Mouse (Mus musculus): Measurements from ENCODE around the gene Fam50b. TPM values are rescaled to one million over a fixed set of nuclear protein-coding genes. Genes with fewer than 3 reads are reported as not detected.

Gene Fam50b
- polyA plus RNA-seq, 1 experiment from 2014 or later, result not detected

GRCm38 (mm10) chr13:34704835-34705234, 29.8 kb upstream of the Fam50b start:
- H3K27me3 ChIP-seq (ENCODE audit: control insufficient read depth, insufficient read depth, low read length), result no peaks in the 10 kb centered on the region
- no peak for ATAC-seq (ENCODE audit: low FRiP score)
- H3K36me3 ChIP-seq (ENCODE audit: control insufficient read depth, insufficient read depth, low read length), result no peaks in the 10 kb centered on the region
- no peak overlapping the region for H3K27ac ChIP-seq (ENCODE audit: low read depth, low read length)
- H3K4me3 ChIP-seq (ENCODE audit: low read depth, low read length), result no peak overlapping the region
- DNase-seq (ENCODE audit: low spot score, missing footprints), result no peak
- H3K9me3 ChIP-seq (ENCODE audit: control insufficient read depth, low read length), result no peaks in the 10 kb centered on the region
- H3K4me1 ChIP-seq (ENCODE audit: control insufficient read depth, insufficient read depth, low read length), result no peaks in the 10 kb centered on the region
- 30% methylated on average over 3 of the region's 3 CpGs for WGBS
- H3K9ac ChIP-seq (ENCODE audit: low read length), result no peak overlapping the region
- H3K4me2 ChIP-seq, result no peak overlapping the region

GRCm38 (mm10) chr13:34708955-34709354, 25.7 kb upstream of the Fam50b start:
- Histone ChIP-seq H3K27ac (ENCODE audit: low read depth, low read length) (no peak overlapping the region), H3K9ac (ENCODE audit: low read length) (no peak overlapping the region), H3K27me3 (ENCODE audit: control insufficient read depth, insufficient read depth, low read length) (no peaks in the 10 kb centered on the region), H3K9me3 (ENCODE audit: control insufficient read depth, low read length) (no peaks in the 10 kb centered on the region), H3K36me3 (ENCODE audit: control insufficient read depth, insufficient read depth, low read length) (no peaks in the 10 kb centered on the region), H3K4me1 (ENCODE audit: control insufficient read depth, insufficient read depth, low read length) (no peaks in the 10 kb centered on the region), H3K4me2 (no peak overlapping the region), H3K4me3 (ENCODE audit: low read depth, low read length) (no peak overlapping the region)
- 79% methylated on average over 3 of the region's 3 CpGs for WGBS
- no peak for ATAC-seq (ENCODE audit: low FRiP score)
- no peak for DNase-seq (ENCODE audit: low spot score, missing footprints)

DNA sequence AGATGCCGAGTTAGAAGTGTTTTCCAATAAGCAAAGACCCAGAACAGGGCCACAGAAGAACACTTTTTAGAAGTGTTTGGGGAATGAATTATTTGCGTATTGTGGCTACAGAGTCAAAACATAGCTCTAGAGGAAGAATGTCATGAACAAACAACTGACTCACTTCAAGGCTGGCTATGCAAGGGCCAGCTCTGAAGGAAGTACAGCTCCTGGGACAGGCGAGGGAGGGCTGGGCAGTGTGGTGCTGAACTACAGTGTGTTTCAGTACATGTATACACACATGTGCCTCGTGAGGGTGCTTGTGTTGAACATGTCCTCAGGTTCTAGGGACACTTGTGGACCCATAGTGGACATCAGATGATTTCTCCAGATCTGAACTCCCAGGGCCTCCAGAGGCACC, 25.1 kb upstream of the Fam50b start:
- H3K9ac ChIP-seq (ENCODE audit: low read length), result no peak overlapping the region
- H3K27me3 ChIP-seq (ENCODE audit: control insufficient read depth, insufficient read depth, low read length), result no peaks in the 10 kb centered on the region
- no peaks in the 10 kb centered on the region for H3K4me1 ChIP-seq (ENCODE audit: control insufficient read depth, insufficient read depth, low read length)
- ATAC-seq (ENCODE audit: low FRiP score) (no peak), DNase-seq (ENCODE audit: low spot score, missing footprints) (no peak)
- H3K4me2 ChIP-seq, result no peak overlapping the region
- no peak overlapping the region for H3K27ac ChIP-seq (ENCODE audit: low read depth, low read length)
- H3K4me3 ChIP-seq (ENCODE audit: low read depth, low read length), result no peak overlapping the region
- WGBS, result 86% methylated on average over 4 of the region's 4 CpGs
- H3K9me3 ChIP-seq (ENCODE audit: control insufficient read depth, low read length), result no peaks in the 10 kb centered on the region
- H3K36me3 ChIP-seq (ENCODE audit: control insufficient read depth, insufficient read depth, low read length), result no peaks in the 10 kb centered on the region

DNA sequence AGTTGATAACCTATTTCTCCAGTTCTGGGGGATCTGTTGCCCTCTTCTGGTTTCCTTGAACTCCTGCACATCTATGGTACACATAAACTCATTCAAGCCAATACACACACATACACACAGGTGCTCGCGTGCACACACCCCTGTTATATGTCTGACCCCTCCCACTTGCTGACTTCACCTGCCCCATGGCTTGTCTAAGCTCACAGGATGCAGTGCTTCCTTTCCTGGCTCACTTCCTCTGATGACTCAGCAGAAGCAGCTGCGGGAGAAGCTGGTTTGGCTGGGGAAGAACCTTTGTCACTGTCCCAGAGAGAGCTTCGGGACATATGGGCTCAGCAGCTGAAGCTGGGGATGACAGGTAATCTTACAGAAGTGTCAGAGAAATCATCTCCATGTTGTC, 23.2 kb upstream of the Fam50b start:
- H3K27ac ChIP-seq (ENCODE audit: low read depth, low read length), result no peak overlapping the region
- H3K36me3 ChIP-seq (ENCODE audit: control insufficient read depth, insufficient read depth, low read length), result no peaks in the 10 kb centered on the region
- WGBS, result 88% methylated on average over 4 of the region's 4 CpGs
- no peak overlapping the region for H3K4me3 ChIP-seq (ENCODE audit: low read depth, low read length)
- H3K4me2 ChIP-seq, result no peak overlapping the region
- no peak for DNase-seq (ENCODE audit: low spot score, missing footprints)
- ATAC-seq (ENCODE audit: low FRiP score), result no peak
- H3K9ac ChIP-seq (ENCODE audit: low read length), result no peak overlapping the region
- H3K4me1 ChIP-seq (ENCODE audit: control insufficient read depth, insufficient read depth, low read length), result peaks cover 7% of the 10 kb centered on the region; the same call in 1 of the 2 replicates
- no peaks in the 10 kb centered on the region for H3K9me3 ChIP-seq (ENCODE audit: control insufficient read depth, low read length)
- no peaks in the 10 kb centered on the region for H3K27me3 ChIP-seq (ENCODE audit: control insufficient read depth, insufficient read depth, low read length)

- no peak overlapping the region for H3K4me2 ChIP-seq
- H3K4me1 ChIP-seq (ENCODE audit: control insufficient read depth, insufficient read depth, low read length), result peaks cover 7% of the 10 kb centered on the region; the same call in 1 of the 2 replicates
- WGBS, result 64% methylated on average over 1 of the region's 1 CpGs
- no peaks in the 10 kb centered on the region for H3K36me3 ChIP-seq (ENCODE audit: control insufficient read depth, insufficient read depth, low read length)
- H3K9me3 ChIP-seq (ENCODE audit: control insufficient read depth, low read length), result no peaks in the 10 kb centered on the region
- H3K27me3 ChIP-seq (ENCODE audit: control insufficient read depth, insufficient read depth, low read length), result no peaks in the 10 kb centered on the region
- ATAC-seq (ENCODE audit: low FRiP score), result no peak
- H3K9ac ChIP-seq (ENCODE audit: low read length), result no peak overlapping the region
- no peak for DNase-seq (ENCODE audit: low spot score, missing footprints)
- H3K27ac ChIP-seq (ENCODE audit: low read depth, low read length), result no peak overlapping the region
- no peak overlapping the region for H3K4me3 ChIP-seq (ENCODE audit: low read depth, low read length)
These were observed 21.8 kb upstream of the Fam50b start for GRCm38 (mm10) chr13:34712881-34713280.

GRCm38 (mm10) chr13:34715437-34715838, 19.2 kb upstream of the Fam50b start:
- DNase-seq (ENCODE audit: low spot score, missing footprints), result no peak
- Histone ChIP-seq H3K4me3 (ENCODE audit: low read depth, low read length) (no peak overlapping the region), H3K36me3 (ENCODE audit: control insufficient read depth, insufficient read depth, low read length) (no peaks in the 10 kb centered on the region), H3K9me3 (ENCODE audit: control insufficient read depth, low read length) (no peaks in the 10 kb centered on the region), H3K4me2 (no peak overlapping the region), H3K9ac (ENCODE audit: low read length) (no peak overlapping the region), H3K4me1 (ENCODE audit: control insufficient read depth, insufficient read depth, low read length) (peaks cover 7% of the 10 kb centered on the region; the same call in 1 of the 2 replicates), H3K27ac (ENCODE audit: low read depth, low read length) (no peak overlapping the region), H3K27me3 (ENCODE audit: control insufficient read depth, insufficient read depth, low read length) (no peaks in the 10 kb centered on the region)
- ATAC-seq (ENCODE audit: low FRiP score), result no peak
- 58% methylated on average over 7 of the region's 7 CpGs for WGBS

- peaks cover 3% of the 10 kb centered on the region; the same call in 1 of the 2 replicates for H3K4me1 ChIP-seq (ENCODE audit: control insufficient read depth, insufficient read depth, low read length)
- H3K4me2 ChIP-seq, result no peak overlapping the region
- H3K27me3 ChIP-seq (ENCODE audit: control insufficient read depth, insufficient read depth, low read length), result no peaks in the 10 kb centered on the region
- ATAC-seq (ENCODE audit: low FRiP score) (no peak), DNase-seq (ENCODE audit: low spot score, missing footprints) (no peak)
- H3K9ac ChIP-seq (ENCODE audit: low read length), result no peak overlapping the region
- no peaks in the 10 kb centered on the region for H3K36me3 ChIP-seq (ENCODE audit: control insufficient read depth, insufficient read depth, low read length)
- no peaks in the 10 kb centered on the region for H3K9me3 ChIP-seq (ENCODE audit: control insufficient read depth, low read length)
- WGBS, result 83% methylated on average over 8 of the region's 8 CpGs
- no peak overlapping the region for H3K4me3 ChIP-seq (ENCODE audit: low read depth, low read length)
- no peak overlapping the region for H3K27ac ChIP-seq (ENCODE audit: low read depth, low read length)
These were observed 9.6 kb upstream of the Fam50b start for GRCm38 (mm10) chr13:34724831-34725592.

DNA sequence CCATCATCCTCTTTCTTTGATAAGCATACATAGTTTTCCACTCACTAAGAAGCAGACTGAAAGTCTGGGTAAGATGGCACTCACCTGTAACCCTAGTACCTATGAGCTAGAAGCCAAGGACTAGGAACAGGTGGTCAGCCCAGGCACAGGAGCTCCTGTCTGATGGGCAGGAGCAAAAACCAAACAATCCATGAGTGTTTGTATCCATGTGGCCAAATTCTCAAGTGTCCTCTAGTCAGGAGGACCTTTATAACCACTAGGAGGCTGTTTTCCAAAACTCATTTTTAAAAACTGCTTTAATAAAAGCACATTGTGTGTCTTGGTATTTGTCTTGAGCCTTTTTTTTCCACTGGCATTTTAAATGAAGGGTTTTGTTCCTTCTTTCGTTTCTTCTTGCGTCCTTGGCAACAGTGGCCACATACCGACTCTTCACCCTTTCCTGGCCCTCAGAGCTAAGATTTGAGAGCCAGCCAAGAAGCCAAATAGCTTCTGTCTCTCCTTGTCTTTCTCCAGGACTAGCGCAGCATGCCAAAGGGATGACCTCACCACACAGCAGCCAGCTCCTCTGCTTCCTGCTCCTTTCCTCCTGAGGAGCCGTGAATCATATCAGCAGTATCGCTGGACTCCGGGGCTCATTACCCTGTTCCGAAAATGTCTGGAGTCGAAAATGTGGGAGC, 8.7 kb upstream of the Fam50b start:
- Histone ChIP-seq H3K4me2 (no peak overlapping the region), H3K9ac (ENCODE audit: low read length) (no peak overlapping the region), H3K27ac (ENCODE audit: low read depth, low read length) (no peak overlapping the region), H3K4me3 (ENCODE audit: low read depth, low read length) (no peak overlapping the region), H3K9me3 (ENCODE audit: control insufficient read depth, low read length) (no peaks in the 10 kb centered on the region; the same call in 1 of the 2 replicates), H3K27me3 (ENCODE audit: control insufficient read depth, insufficient read depth, low read length) (no peaks in the 10 kb centered on the region), H3K36me3 (ENCODE audit: control insufficient read depth, insufficient read depth, low read length) (no peaks in the 10 kb centered on the region), H3K4me1 (ENCODE audit: control insufficient read depth, insufficient read depth, low read length) (peaks cover 3% of the 10 kb centered on the region; the same call in 1 of the 2 replicates)
- 63% methylated on average over 9 of the region's 9 CpGs for WGBS
- no peak for ATAC-seq (ENCODE audit: low FRiP score)
- no peak for DNase-seq (ENCODE audit: low spot score, missing footprints)

GRCm38 (mm10) chr13:34726477-34726805, 8.2 kb upstream of the Fam50b start:
- Histone ChIP-seq H3K4me2 (no peak overlapping the region), H3K27ac (ENCODE audit: low read depth, low read length) (no peak overlapping the region), H3K9ac (ENCODE audit: low read length) (no peak overlapping the region), H3K27me3 (ENCODE audit: control insufficient read depth, insufficient read depth, low read length) (no peaks in the 10 kb centered on the region), H3K36me3 (ENCODE audit: control insufficient read depth, insufficient read depth, low read length) (no peaks in the 10 kb centered on the region), H3K4me1 (ENCODE audit: control insufficient read depth, insufficient read depth, low read length) (peaks cover 3% of the 10 kb centered on the region; the same call in 1 of the 2 replicates), H3K4me3 (ENCODE audit: low read depth, low read length) (no peak overlapping the region), H3K9me3 (ENCODE audit: control insufficient read depth, low read length) (no peaks in the 10 kb centered on the region; the same call in 1 of the 2 replicates)
- DNase-seq (ENCODE audit: low spot score, missing footprints) (no peak), ATAC-seq (ENCODE audit: low FRiP score) (no peak)
- 79% methylated on average over 8 of the region's 8 CpGs for WGBS

All from midbrain, embryonic 11.5 days (tissue).